8 mouse cellular contexts compared by ENCODE assay signal in the genomic region with DNA sequence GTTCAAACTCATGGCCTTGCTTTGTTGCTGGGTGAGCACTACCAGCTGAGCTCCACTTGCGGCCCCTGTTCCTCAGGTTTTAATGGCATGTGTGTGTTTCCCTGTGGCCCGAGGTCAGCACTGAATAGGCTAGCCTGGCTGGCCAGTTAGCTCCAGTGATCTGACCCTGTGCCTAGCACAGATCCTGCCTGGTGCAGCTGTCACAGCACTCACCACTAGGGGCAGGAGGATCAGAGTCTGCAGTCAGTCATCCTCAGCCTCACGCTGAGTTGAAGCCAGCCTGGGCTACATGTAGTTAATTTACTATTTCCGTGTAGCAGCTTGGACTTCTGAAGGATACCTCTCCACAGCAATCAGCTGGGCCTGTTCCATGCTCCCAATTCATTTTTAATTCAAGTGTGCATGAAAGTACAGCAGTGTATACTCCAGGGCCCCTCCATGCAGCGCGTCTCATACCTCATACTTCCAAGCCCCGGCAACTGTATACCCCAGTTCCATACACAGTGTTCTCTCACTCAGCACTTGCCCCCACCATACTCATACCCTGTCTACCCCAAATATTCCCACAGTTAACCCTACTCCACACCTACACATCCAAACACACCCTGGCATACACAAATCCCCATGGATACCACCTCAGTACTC. TPM values are rescaled to one million over a fixed set of nuclear protein-coding genes. Genes with fewer than 3 reads are reported as not detected.
DNase-seq lines count a peak whose midpoint lies in the region; ATAC-seq and TF ChIP-seq lines count a peak whose summit lies in the region.

No protein-coding gene starts in this region.

- H3K4me3 ChIP-seq in E14TG2a.4 (replicated peaks; ENCODE audit: low read length): no peak overlapping the region
- no peak overlapping the region for H3K4me3 ChIP-seq in embryonic facial prominence, embryonic 10.5 days
- no peak overlapping the region for H3K4me3 ChIP-seq in hindbrain, embryonic 12.5 days
- H3K4me3 ChIP-seq in lung, embryonic 14.5 days (ENCODE audit: low read depth, low read length): no peak overlapping the region
- no peak overlapping the region for H3K4me3 ChIP-seq in stomach, embryonic 16.5 days (replicated peaks; ENCODE audit: low read length)

- peaks cover 30% of the 10 kb centered on the region for H3K36me3 ChIP-seq in E14TG2a.4 (ENCODE audit: insufficient read depth, low read length)
- no peaks in the 10 kb centered on the region; the same call in 1 of the 2 replicates for H3K36me3 ChIP-seq in embryonic facial prominence, embryonic 10.5 days (replicated peaks)
- H3K36me3 ChIP-seq in hindbrain, embryonic 12.5 days: no peaks in the 10 kb centered on the region
- 0 out of 2 replicates have a peak, but pooled peaks cover 3% of the 10 kb centered on the region for H3K36me3 ChIP-seq in lung, embryonic 14.5 days (ENCODE audit: insufficient read depth)
- no peaks in the 10 kb centered on the region for H3K36me3 ChIP-seq in stomach, embryonic 16.5 days (ENCODE audit: control insufficient read depth, insufficient read depth, low read length)

- no peak overlapping the region for H3K4me2 ChIP-seq in hindbrain, embryonic 12.5 days (replicated peaks)
- no peak overlapping the region for H3K4me2 ChIP-seq in lung, embryonic 14.5 days
- no peak overlapping the region for H3K4me2 ChIP-seq in stomach, embryonic 16.5 days (ENCODE audit: low read depth, low read length)

- H3K27me3 ChIP-seq in E14TG2a.4 (ENCODE audit: insufficient read depth, low read length): no peaks in the 10 kb centered on the region
- no peaks in the 10 kb centered on the region for H3K27me3 ChIP-seq in embryonic facial prominence, embryonic 10.5 days (replicated peaks; ENCODE audit: low read depth, poor library complexity, severe bottlenecking)
- no peaks in the 10 kb centered on the region for H3K27me3 ChIP-seq in hindbrain, embryonic 12.5 days
- no peaks in the 10 kb centered on the region for H3K27me3 ChIP-seq in lung, embryonic 14.5 days (ENCODE audit: insufficient read depth, low read length)
- no peaks in the 10 kb centered on the region for H3K27me3 ChIP-seq in stomach, embryonic 16.5 days (ENCODE audit: control insufficient read depth, insufficient read depth, low read length)

- peak; percentile 60 for ATAC-seq in hindbrain, embryonic 12.5 days (ENCODE audit: low FRiP score)
- ATAC-seq in lung, embryonic 14.5 days (ENCODE audit: insufficient read depth): peak; percentile 48; the same call in 1 of the 2 replicates
- 0 out of 2 replicates have a peak, but pooled peaks have one; percentile 19 for ATAC-seq in stomach, embryonic 16.5 days (ENCODE audit: insufficient read depth, low FRiP score)

- TF ChIP-seq CTCF in E14TG2a.4 (conservative IDR thresholded peaks at IDR 0.05; ENCODE audit: low read length): peak; percentile 56
- peak; percentile 79 for TF ChIP-seq CTCF in lung, embryonic 14.5 days (IDR thresholded peaks at IDR 0.05; ENCODE audit: low read depth)

- H3K27ac ChIP-seq in embryonic facial prominence, embryonic 10.5 days (replicated peaks): no peak overlapping the region
- no peak overlapping the region for H3K27ac ChIP-seq in hindbrain, embryonic 12.5 days
- no peak overlapping the region for H3K27ac ChIP-seq in lung, embryonic 14.5 days (ENCODE audit: low read depth)
- peak overlapping the region; percentile 9; the same call in 1 of the 2 replicates for H3K27ac ChIP-seq in stomach, embryonic 16.5 days (ENCODE audit: low read length)

- WGBS in embryonic facial prominence, embryonic 10.5 days: 63% methylated on average over 7 of the region's 7 CpGs
- 66% methylated on average over 7 of the region's 7 CpGs for WGBS in hindbrain, embryonic 12.5 days
- 63% methylated on average over 7 of the region's 7 CpGs for WGBS in lung, embryonic 14.5 days
- 61% methylated on average over 7 of the region's 7 CpGs for WGBS in stomach, embryonic 16.5 days

- no peaks in the 10 kb centered on the region for H3K9me3 ChIP-seq in E14TG2a.4 (ENCODE audit: low read length)
- H3K9me3 ChIP-seq in embryonic facial prominence, embryonic 10.5 days: no peaks in the 10 kb centered on the region
- no peaks in the 10 kb centered on the region for H3K9me3 ChIP-seq in hindbrain, embryonic 12.5 days (replicated peaks)
- no peaks in the 10 kb centered on the region for H3K9me3 ChIP-seq in lung, embryonic 14.5 days (ENCODE audit: low read depth, low read length)
- H3K9me3 ChIP-seq in stomach, embryonic 16.5 days (replicated peaks; ENCODE audit: control insufficient read depth, low read length): no peaks in the 10 kb centered on the region

- DNase-seq in adrenal gland, postnatal 25 days: peak; percentile 35
- DNase-seq in adrenal gland, postnatal 4 days (ENCODE audit: low spot score in 2 of 2): no peak
- DNase-seq in embryonic facial prominence, embryonic 10.5 days (ENCODE audit: low spot score): peak; percentile 41
- peak; percentile 55 for DNase-seq in lung, embryonic 14.5 days
- no peak for DNase-seq in gastrocnemius, postnatal 10 days

- no peak overlapping the region for H3K9ac ChIP-seq in hindbrain, embryonic 12.5 days
- H3K9ac ChIP-seq in lung, embryonic 14.5 days: no peak overlapping the region
- H3K9ac ChIP-seq in stomach, embryonic 16.5 days (ENCODE audit: low read length): 0 out of 2 replicates have a peak overlapping the region, but pooled peaks have one; percentile 49

- H3K4me1 ChIP-seq in E14TG2a.4 (replicated peaks; ENCODE audit: low read depth, low read length): peaks cover 72% of the 10 kb centered on the region
- H3K4me1 ChIP-seq in embryonic facial prominence, embryonic 10.5 days: peaks cover 24% of the 10 kb centered on the region
- H3K4me1 ChIP-seq in hindbrain, embryonic 12.5 days: peaks cover 9% of the 10 kb centered on the region
- peaks cover 5% of the 10 kb centered on the region; the same call in 1 of the 2 replicates for H3K4me1 ChIP-seq in lung, embryonic 14.5 days (ENCODE audit: insufficient read depth)
- peaks cover 37% of the 10 kb centered on the region for H3K4me1 ChIP-seq in stomach, embryonic 16.5 days (ENCODE audit: control insufficient read depth, insufficient read depth, low read length)

RNA-seq across cellular contexts. Expression of a gene that starts 16.3 kb away (rescaled TPM):
- total RNA-seq in adrenal gland, postnatal 25 days (2021): 64.0 and 69.5 TPM in 2 replicates
- 10 to 100 TPM; 65.9 to 74.9 TPM for total RNA-seq in adrenal gland, postnatal 4 days (2021)
- polyA plus RNA-seq in embryonic facial prominence, embryonic 10.5 days (2016; fragmentation: Nextera tagmentation; extraction: Ambion mirVana): 174 and 177 TPM in 2 replicates
- 113 and 114 TPM in 2 replicates for polyA plus RNA-seq in hindbrain, embryonic 12.5 days (2016; fragmentation: Nextera tagmentation; extraction: Ambion mirVana)
- polyA plus RNA-seq in lung, embryonic 14.5 days (2014; fragmentation: Nextera tagmentation; extraction: Ambion mirVana): 143 and 155 TPM in 2 replicates
- polyA plus RNA-seq in stomach, embryonic 16.5 days (2015; fragmentation: Nextera tagmentation; extraction: Ambion mirVana): 148 and 153 TPM in 2 replicates
- 10 to 100 TPM; 50.3 to 53.6 TPM for total RNA-seq in gastrocnemius, postnatal 10 days (2021)

RNA-seq across cellular contexts. Expression of a gene that starts 18.6 kb away (rescaled TPM):
- total RNA-seq in adrenal gland, postnatal 25 days (2021): 7.9 and 10.1 TPM in 2 replicates
- 10 to 100 TPM in 1 of 2 experiments, 1 to 10 TPM in 1; 8.9 to 11.8 TPM for total RNA-seq in adrenal gland, postnatal 4 days (2021)
- 1.9 and 2.0 TPM in 2 replicates for polyA plus RNA-seq in embryonic facial prominence, embryonic 10.5 days (2016; fragmentation: Nextera tagmentation; extraction: Ambion mirVana)
- 1.8 and 2.1 TPM in 2 replicates for polyA plus RNA-seq in hindbrain, embryonic 12.5 days (2016; fragmentation: Nextera tagmentation; extraction: Ambion mirVana)
- polyA plus RNA-seq in lung, embryonic 14.5 days (2014; fragmentation: Nextera tagmentation; extraction: Ambion mirVana): 3.2 and 3.8 TPM in 2 replicates
- 10.9 and 12.1 TPM in 2 replicates for polyA plus RNA-seq in stomach, embryonic 16.5 days (2015; fragmentation: Nextera tagmentation; extraction: Ambion mirVana)
- 1 to 10 TPM; 2.2 to 3.4 TPM for total RNA-seq in gastrocnemius, postnatal 10 days (2021)

RNA-seq across cellular contexts. Expression of a gene that starts 48.3 kb away (rescaled TPM):
- total RNA-seq in adrenal gland, postnatal 25 days (2021): 18.5 and 20.9 TPM in 2 replicates
- total RNA-seq in adrenal gland, postnatal 4 days (2021): 10 to 100 TPM; 16.0 to 17.9 TPM
- polyA plus RNA-seq in embryonic facial prominence, embryonic 10.5 days (2016; fragmentation: Nextera tagmentation; extraction: Ambion mirVana): 37.8 and 39.3 TPM in 2 replicates
- polyA plus RNA-seq in hindbrain, embryonic 12.5 days (2016; fragmentation: Nextera tagmentation; extraction: Ambion mirVana): 39.0 and 45.2 TPM in 2 replicates
- 26.7 and 29.9 TPM in 2 replicates for polyA plus RNA-seq in lung, embryonic 14.5 days (2014; fragmentation: Nextera tagmentation; extraction: Ambion mirVana)
- 27.2 and 27.6 TPM in 2 replicates for polyA plus RNA-seq in stomach, embryonic 16.5 days (2015; fragmentation: Nextera tagmentation; extraction: Ambion mirVana)
- 1 to 10 TPM; 1.6 to 2.2 TPM for total RNA-seq in gastrocnemius, postnatal 10 days (2021)

Comparison
In these comparisons a context has a peak if more than half of its experiments do, and no peak if none do; other contexts are left out.
1. DNase-seq: peak in adrenal gland, postnatal 25 days (single experiment), embryonic facial prominence, embryonic 10.5 days (single experiment) and lung, embryonic 14.5 days (single experiment); none in adrenal gland, postnatal 4 days (0 of 2) and gastrocnemius, postnatal 10 days (single experiment).
2. Peak in every context shown above with its lines, with median percentiles within 50 percentile points of each other: ATAC-seq.